Mouse (Mus musculus) liver, adult 2 months (tissue): ENCODE measurements around the gene Dscaml1.

ENCODE experiments used
- CTCF ChIP-seq: fragments of 200-500 bp; IDR thresholded peaks from 2 replicates; pipeline ENCODE4 v1.5.1; 2011; ENCODE audit warnings: low read depth, low read length, control low read depth
- POLR2A ChIP-seq: fragments of 200-500 bp; IDR thresholded peaks from 2 replicates; pipeline ENCODE4 v1.6.1; 2011; ENCODE audit warnings: low read length, control low read depth; ENCODE audit not compliant: insufficient read depth; ENCODE audit errors: extremely low read depth

DNA sequence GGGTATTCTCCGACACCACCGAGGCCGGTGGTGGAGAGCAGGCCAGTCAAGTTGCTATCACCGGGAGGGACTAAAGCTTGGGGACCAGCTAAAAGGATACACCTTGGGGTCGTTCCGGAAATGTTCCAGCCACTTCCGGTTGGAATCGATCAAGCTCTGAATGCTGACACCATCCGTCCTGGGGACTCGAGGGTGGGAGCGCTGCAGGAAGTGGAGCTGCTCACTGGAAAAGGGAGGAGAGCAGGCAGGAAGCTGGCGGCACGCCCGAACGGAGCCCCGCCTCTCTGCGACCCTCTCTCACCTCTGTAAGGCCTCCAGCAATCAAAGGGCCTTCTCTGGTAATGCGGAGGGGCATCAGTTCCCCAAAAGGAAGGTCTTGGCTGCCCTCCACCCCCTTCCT lies 342.0 kb downstream of the Dscaml1 start:
- no peak for TF ChIP-seq CTCF
- TF ChIP-seq POLR2A = no peak
